Mouse (Mus musculus) bone marrow, adult 2 months (tissue): Measurements from ENCODE around the gene Slc15a4. TPM values are rescaled to one million over a fixed set of nuclear protein-coding genes. Genes with fewer than 3 reads are reported as not detected.

ENCODE experiments used
- H3K27ac ChIP-seq: fragments of 200-500 bp; 2 replicates; pipeline ENCODE4 v1.5.1; 2012; ENCODE audit warnings: low read depth, mild to moderate bottlenecking, control low read depth, inconsistent platforms, low read length; ENCODE audit not compliant: control insufficient read depth, poor library complexity, insufficient read depth
- H3K4me1 ChIP-seq: fragments of 200-500 bp; 2 replicates; pipeline ENCODE4 v1.6.1; 2011; ENCODE audit warnings: low read length; ENCODE audit not compliant: control insufficient read depth, insufficient read depth
- H3K4me3 ChIP-seq: fragments of 200-500 bp; replicated peaks from 2 replicates; pipeline ENCODE3; 2011; ENCODE audit warnings: mild to moderate bottlenecking, low read depth, low read length, control low read depth; ENCODE audit not compliant: control insufficient read depth
- CTCF ChIP-seq: fragments of 200-500 bp; IDR thresholded peaks from 2 replicates; pipeline ENCODE4 v1.5.1; 2011; ENCODE audit warnings: low read length, control low read depth; ENCODE audit not compliant: control insufficient read depth, insufficient read depth
- POLR2A ChIP-seq: fragments of 200-500 bp; IDR thresholded peaks from 2 replicates; pipeline ENCODE4 v1.6.1; 2011; ENCODE audit warnings: low read depth, mild to moderate bottlenecking, control low read depth, low read length, borderline replicate concordance; ENCODE audit not compliant: control insufficient read depth
- whole genome bisulfite sequencing: fragments of 180-500 bp; shearing (Covaris S2); methylation state at CpG from one replicate; pipeline ENCODE4 v1.1.7; 2018; 5-methylcytosine and 5-hydroxymethylcytosine counted together
- polyA plus RNA-seq: library from polyadenylated mRNA; stranded (reverse); fragments of >200 nt; gene quantifications from 2 replicates; pipeline ENCODE4 v1.2.4, GENCODE M21; 2011; ENCODE audit warnings: low replicate concordance; ENCODE audit not compliant: missing spikeins, insufficient read depth, insufficient read length

Slc15a4 gene
- polyA plus RNA-seq, 1 experiment = 30.1 TPM

DNA sequence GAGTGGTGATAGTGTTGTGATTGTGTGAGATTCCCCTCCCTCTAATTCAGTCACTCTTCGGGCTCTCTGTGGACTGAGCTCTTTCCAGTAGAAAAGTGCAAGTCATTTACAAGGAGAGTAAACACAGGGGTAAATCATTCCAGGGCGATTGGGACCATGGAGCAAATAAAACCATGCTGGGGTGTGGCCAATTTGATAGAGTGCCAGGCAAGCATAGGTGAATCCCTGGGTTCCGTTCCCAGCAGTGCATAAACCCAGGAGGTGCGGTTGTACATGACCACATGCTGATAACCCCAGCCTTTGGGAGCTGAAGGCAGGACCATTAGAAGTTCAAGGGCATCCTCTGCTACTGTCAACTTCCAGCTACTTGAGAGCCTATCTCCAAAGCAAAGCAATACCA, 491 bp upstream of the Slc15a4 start:
- no peak for TF ChIP-seq POLR2A
- no peak for TF ChIP-seq CTCF
- Histone ChIP-seq H3K4me1 (no peaks in the 10 kb centered on the region; the same call in 1 of the 2 replicates), H3K4me3 (no peak overlapping the region), H3K27ac (no peak overlapping the region)
- 19% methylated on average over 4 of the region's 4 CpGs for WGBS

DNA sequence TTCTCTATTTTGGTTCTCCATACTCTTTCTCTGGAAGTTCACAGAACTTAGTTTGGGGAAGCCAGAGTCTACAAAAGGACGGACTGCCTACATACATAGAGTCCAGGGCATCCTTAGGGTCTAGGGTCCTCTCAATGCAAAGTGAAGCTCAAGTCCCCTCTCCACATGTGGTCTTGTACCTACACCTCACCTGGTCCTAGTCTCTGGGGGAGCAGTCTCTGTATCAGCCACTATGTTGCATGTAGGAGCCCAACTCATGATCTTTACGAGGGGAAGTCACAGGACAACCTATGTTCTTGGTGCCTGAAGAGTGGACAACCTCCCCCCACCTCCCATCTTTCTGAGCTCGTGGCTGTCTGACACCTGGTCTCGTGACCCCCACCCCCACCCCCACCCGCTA, 1.0 kb downstream of the Slc15a4 start:
- no peaks in the 10 kb centered on the region; the same call in 1 of the 2 replicates for H3K4me1 ChIP-seq
- H3K27ac ChIP-seq = no peak overlapping the region
- H3K4me3 ChIP-seq = peak overlapping the region; percentile 28
- TF ChIP-seq CTCF = no peak
- no peak for TF ChIP-seq POLR2A
- WGBS = 9% methylated on average over 5 of the region's 5 CpGs

DNA sequence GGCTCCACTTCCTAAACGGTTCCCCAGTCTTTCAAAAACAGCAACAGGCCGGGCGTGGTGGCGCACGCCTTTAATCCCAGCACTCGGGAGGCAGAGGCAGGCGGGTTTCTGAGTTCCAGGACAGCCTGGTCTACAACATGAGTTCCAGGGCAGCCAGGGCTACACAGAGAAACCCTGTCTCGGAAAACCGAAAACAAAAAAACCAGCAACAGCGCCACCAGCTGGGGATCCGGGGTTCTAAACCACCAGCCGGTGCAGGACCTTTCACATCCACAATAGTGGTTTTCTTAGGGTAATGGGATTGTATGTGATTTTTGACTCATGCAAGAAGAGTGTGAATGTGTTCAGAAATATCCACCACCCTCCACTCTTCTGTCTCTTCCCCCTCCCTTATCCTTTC, 5.5 kb downstream of the Slc15a4 start:
- Histone ChIP-seq H3K27ac (no peak overlapping the region), H3K4me1 (no peaks in the 10 kb centered on the region; the same call in 1 of the 2 replicates), H3K4me3 (no peak overlapping the region)
- TF ChIP-seq POLR2A (no peak), CTCF (no peak)
- 74% methylated on average over 12 of the region's 12 CpGs for WGBS

DNA sequence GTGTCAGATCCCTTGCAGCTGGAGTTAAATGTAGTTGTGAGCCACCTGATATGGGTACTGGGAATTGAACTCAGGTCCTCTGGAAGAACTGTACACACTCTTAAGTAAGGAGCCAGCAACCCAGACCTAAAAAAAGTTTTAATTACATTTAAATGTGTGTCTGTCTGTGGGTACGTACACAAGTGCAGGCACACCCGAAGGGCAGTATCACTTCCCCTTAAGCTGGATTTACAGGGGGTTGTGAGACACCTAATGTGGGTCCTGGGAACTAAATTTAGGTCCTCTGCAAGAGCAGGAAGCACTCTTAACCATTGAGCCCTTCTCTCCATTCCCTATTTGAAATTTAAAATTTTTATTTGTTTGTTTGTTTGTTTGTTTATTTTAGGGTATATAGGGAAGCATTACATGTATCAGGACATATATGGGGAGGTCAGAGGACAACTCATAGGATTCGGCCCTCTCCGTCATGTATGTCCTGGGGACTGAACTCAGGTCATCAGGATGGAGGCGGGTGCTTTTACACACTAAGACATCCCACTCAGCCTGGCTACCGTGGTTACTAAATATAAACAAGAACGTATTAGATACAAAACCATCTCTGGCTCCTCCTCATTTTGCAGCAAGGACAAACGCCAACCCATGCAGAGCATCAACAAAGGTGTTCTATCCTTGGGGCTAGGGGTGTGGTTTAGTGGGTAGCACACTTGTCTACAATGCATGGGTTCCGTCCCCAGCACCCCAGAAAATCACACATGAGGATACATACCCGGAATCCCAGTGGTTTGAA, 8.1 kb downstream of the Slc15a4 start:
- Histone ChIP-seq H3K4me1 (peaks cover 2% of the 10 kb centered on the region; the same call in 1 of the 2 replicates), H3K4me3 (no peak overlapping the region), H3K27ac (no peak overlapping the region)
- 58% methylated on average over 10 of the region's 10 CpGs for WGBS
- 0 out of 2 replicates have a peak, but pooled peaks have one; percentile 6 for TF ChIP-seq CTCF
- no peak for TF ChIP-seq POLR2A

DNA sequence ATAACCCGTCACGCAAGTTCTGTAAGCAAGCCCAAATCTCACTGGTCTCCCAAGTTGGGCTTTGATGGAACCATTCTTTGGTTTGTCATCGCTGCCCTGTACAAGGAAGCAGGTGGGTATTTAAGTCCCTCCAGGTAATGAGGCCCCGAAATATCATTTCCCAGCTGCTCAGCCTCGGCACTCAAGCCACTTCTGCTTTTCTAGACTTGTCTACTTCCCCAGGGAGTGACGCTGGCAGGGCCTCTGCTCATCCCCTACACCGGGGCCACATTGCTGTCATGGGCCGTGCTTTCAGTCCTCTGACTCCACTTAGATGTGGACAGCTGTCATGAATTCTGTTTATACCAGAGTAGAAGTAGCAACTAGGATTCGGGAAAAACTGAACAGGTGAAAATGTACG, 11.6 kb downstream of the Slc15a4 start:
- peak overlapping the region; percentile 54; the same call in 1 of the 2 replicates for H3K27ac ChIP-seq
- TF ChIP-seq POLR2A (no peak), CTCF (no peak)
- 20% methylated on average over 10 of the region's 10 CpGs for WGBS
- no peak overlapping the region for H3K4me3 ChIP-seq
- peaks cover 3% of the 10 kb centered on the region; the same call in 1 of the 2 replicates for H3K4me1 ChIP-seq

DNA sequence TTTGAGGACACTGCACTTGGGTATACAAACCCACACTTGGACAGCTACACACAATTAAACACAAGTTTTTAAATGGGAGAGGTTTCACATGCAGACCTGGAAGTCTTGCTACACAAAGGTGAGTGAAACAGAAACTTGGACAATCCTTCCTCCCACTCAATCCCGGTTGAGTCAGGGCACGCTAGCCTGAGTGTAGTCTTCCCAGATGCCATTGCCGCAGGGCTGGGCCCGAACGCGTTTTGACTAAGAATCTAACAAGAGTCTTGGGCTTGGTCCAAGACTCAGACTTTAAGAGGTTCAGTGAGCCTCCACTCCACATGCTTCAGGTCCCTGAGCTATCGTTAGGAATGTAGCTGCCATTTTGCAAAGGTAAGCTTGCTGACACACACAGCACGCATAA, 12.3 kb downstream of the Slc15a4 start:
- WGBS = 87% methylated on average over 8 of the region's 8 CpGs
- Histone ChIP-seq H3K27ac (no peak overlapping the region; the same call in 1 of the 2 replicates), H3K4me3 (no peak overlapping the region), H3K4me1 (peaks cover 5% of the 10 kb centered on the region; the same call in 1 of the 2 replicates)
- TF ChIP-seq POLR2A (no peak), CTCF (no peak)

DNA sequence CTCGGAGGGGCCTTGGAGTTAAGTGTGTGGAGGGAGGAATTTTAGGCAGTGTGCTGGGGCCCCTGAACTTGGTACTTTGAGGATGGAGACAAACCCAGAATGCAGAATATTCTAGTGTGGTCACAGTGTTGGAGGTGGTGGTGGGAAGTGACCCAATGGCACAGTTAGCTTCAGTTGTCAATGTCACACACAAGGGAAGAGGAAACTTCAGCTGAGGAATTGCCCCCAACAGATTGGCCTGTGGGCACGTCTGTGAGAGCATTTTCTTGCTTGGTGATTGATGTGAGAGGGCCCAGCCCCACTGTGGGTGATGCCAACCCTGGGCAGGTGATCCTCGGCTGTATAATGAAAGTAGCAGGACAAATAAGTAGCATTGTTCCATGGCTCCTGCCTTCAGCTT, 13.9 kb downstream of the Slc15a4 start:
- Histone ChIP-seq H3K27ac (no peak overlapping the region), H3K4me1 (peaks cover 7% of the 10 kb centered on the region), H3K4me3 (no peak overlapping the region)
- TF ChIP-seq POLR2A (no peak), CTCF (no peak)
- WGBS = 64% methylated on average over 3 of the region's 3 CpGs

DNA sequence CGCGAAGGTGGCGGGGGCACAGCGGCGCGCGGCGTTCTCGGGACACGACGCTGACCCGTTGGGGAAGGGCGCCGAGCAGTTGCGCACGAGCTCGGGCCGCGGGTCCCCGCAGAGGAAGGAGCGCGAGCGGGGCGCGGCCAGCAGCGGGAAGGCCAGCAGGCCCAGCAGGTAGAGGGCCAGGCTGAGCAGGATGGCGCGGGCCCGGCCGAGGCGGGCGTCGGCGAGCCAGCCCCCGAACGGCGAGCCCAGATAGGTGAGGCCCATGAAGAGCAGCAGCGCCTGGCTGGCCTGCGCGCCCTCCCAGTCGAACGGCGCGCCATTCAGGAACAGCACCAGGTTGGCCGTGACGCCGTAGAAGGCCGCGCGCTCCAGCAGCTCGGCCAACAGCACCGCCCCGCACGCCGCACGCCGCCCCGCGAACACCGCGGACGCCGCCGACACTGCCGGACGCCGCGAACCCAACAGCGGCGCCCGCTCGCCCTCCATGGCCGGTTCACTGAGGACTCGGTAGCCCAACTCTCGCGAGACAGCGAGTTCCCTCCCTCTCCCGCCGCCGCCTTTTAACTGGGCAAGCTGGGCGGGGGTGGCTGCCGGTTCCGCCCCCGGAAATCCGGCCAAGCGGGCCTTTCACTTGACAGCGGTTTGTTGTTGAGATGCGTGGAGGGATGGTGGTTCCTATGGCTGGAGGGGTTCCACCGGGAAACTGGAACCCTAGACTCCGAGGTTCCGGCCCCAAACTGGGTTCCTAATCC, 15.6 kb downstream of the Slc15a4 start:
- peaks cover 11% of the 10 kb centered on the region for H3K4me1 ChIP-seq
- under 1% methylated on average over 89 of the region's 91 CpGs for WGBS
- peak overlapping the region; percentile 95 for H3K27ac ChIP-seq
- TF ChIP-seq POLR2A (peak; percentile 95), CTCF (no peak)
- H3K4me3 ChIP-seq = peak overlapping the region; percentile 93
